Mouse (Mus musculus) kidney, postnatal 14 days (tissue): ENCODE data around the gene Twist1.

Source experiments
- DNase-seq: peaks from one replicate; pipeline ENCODE4 v3.0.0; 2022; ENCODE audit warnings: mixed read lengths

The Twist1 gene

DNA sequence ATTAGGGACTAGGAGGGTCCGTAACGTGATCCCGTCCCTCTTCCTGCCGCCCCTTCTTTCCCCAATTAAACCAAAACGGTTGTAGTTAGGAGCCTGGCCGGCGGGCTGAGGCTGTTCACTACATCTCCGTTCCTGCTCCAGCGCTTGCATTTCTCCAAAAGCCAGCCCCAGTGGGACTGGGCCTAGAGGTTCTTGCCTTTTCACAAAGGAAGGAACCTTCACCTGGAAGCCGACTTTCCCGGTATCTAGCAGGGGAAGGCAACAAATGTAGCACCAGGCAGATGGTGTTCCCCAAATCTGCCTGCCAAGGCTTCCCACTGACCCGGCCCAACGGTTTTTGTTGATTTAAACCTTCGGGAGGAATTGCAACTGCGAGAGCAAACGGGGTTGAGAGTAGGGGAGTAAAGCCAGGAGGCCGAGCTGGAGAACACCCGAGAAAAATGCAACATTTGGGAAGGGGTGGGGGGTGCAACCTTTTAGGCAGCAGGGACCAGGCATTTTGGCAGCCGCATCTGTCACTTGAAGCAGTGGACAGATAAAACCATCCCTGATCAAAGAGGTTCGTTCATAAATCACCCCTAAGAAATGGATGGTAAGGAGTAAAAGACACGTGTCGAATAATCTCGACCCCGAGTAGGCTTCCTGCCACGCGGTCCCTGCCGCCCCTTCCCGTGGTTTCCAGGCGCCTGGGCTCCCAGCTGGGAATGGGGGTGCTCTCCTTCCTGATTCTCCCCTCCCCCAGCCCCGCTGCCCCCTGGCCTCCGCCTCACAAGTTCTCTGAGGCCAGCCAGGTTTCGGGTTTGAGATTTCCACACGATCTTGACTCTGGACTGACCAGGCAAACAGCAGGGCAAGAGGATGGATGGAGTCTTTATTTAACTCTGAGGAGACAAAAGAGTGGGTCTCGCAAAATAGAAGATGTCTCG lies 9.3 kb downstream of the Twist1 start:
- DNase-seq: peak; percentile 2

DNA sequence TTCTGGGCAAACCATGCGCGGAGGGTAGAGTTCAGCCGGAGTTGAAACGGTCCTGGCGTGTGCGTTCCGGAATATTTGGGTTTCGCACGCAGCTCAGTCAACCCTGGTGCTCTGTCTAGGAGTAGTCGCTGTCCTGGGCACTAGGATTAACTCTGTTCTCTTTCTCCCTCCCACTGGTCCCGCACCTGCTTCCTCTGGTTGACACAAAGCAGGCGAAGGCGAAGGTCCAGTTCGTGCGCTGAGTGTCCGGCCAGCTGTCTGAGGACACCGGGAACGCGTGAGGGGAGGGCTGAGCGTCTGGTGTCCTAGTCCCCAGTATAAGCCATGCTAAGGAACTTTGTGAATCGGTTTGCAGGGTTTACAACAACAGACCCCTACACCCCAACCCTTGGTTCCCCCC lies 10.0 kb downstream of the Twist1 start:
- no peak for DNase-seq

DNA sequence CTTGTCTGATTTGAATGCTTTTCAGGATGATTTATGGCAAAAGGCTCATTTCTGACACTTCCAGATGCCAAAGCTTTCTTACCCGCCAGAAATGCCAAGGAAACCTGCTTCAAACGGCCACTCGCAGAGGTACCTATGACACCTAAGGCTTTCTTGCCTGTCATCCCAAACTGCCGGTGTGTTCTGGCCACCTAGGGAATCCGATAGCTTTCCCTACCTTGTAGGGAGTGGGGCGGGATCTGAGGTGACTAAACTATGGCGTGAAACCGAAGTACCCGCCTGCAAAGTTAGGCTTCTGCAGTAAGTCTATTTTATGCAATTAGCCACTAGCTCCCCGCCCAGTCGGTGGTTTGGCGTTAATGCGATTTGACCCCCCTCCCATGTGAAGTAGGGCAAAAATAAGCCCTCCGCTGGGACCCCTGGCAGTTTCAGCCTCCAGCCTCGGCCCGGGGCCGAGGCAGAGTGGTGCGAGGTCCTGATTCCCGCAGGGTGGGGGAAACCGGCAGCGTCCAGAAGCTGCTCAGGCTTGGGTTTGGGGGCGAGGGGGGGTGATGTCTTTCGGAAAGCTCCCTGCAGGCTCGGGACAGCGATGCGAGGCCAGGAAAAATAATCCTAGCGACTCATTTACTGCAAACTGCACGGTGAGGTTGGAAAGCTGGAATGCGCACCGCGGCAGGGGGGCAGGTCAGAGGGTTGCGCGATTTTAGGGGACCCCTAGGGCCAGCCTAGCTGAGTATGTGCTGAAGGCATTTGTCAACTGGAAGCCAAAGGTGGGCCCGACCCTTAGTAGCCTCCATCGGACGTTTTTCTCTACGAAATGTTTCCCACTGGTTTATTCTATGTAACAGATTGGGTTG lies 10.8 kb downstream of the Twist1 start:
- DNase-seq: no peak

DNA sequence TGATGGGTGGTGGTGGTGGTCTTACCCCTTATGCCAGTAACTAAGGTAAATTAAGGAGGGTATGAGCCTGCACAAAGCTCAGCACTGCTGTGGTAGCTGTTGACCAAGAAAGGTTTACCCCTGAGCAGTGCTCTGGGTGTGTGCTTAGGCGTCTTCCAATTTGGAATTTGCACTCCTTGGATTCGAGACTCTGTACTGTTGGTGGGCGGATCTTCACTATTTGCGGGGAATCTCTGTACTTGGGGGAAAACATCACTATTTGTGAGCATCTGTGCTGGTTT lies 11.4 kb downstream of the Twist1 start:
- no peak for DNase-seq

DNA sequence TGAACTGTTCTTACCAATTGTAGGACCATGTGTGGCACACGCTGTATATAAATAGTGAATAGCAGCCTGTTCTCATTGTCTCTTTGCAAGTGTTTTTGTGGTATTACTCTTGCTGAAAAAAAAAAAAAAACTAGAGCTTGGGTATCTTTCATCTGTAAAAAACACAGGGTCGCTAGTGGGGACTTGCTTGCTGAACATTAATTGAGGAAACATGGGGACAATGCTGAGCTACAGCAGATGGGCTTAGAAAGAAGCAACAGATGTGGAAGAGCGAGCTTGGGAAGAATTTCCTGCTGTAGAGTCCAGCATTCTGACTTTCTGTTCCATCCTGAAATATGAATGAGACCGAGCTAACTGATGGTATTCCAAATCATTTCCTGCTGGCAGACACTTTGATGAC lies 22.7 kb downstream of the Twist1 start:
- no peak for DNase-seq

DNA sequence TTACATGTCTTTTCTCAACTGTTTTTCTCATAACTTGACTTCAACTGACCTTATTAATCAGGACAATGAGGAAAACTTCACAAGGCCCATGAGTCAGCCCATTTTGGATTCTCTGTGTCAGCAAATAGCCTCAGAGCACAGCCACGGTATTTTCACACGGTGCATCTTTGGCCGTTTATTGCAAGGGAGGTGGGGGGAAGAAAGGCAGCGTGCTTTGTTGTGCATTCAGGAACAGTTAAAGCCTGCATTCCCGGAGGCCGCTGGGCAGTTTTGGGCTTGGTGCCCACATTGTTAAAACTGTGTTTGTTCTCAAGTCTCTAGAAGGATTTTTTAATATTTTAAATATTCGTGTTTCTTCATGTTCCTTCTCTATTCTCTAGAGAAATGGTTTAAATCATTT lies 24.0 kb downstream of the Twist1 start:
- DNase-seq: no peak

DNA sequence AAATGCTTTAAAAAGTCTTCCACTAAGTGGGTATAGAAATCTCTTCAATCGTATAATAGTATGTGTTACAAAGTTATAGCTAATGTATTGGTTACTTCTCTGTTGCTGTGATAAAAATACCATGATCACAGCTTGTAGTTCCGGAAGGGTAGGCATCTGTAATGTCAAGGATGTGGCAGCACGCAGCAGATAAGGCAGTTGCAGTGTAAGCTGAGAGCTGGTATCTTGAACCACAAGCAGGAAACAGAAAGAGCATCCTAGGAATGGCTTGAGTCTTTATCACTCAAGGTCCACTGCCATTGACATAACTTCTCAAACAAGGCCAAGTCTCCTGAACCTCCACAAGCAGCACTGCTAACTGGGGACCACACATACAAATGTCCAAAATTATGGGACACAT lies 35.7 kb downstream of the Twist1 start:
- DNase-seq: no peak
